Mouse (Mus musculus) intestine, embryonic 15.5 days (tissue): ENCODE measurements around the gene Gm21783. TPM values are rescaled to one million over a fixed set of nuclear protein-coding genes. Genes with fewer than 3 reads are reported as not detected.
"Not testable (repeated sequence)": the region's sequence is repeated elsewhere in the genome, so short reads cannot be mapped to it uniquely, and the experiment has no call there.

Experiments used
- ATAC-seq: fragments of 200-750 bp; cut with Nextera tagmentation; 2 replicates; pipeline ENCODE4 v1.8.0; 2017; ENCODE audit warnings: moderate TSS enrichment, moderate library complexity
- H3K27ac ChIP-seq: fragments of 300-500 bp; sonication (generic); 2 replicates; pipeline ENCODE4 v1.5.1; 2015; ENCODE audit warnings: mild to moderate bottlenecking, inconsistent platforms
- H3K27me3 ChIP-seq: fragments of 300-500 bp; sonication (generic); replicated peaks from 2 replicates; pipeline ENCODE4 v1.6.1; 2015; ENCODE audit warnings: inconsistent platforms
- H3K36me3 ChIP-seq: fragments of 300-500 bp; sonication (generic); 2 replicates; pipeline ENCODE4 v1.6.1; 2015; ENCODE audit warnings: inconsistent platforms
- H3K4me1 ChIP-seq: fragments of 300-500 bp; sonication (generic); replicated peaks from 2 replicates; pipeline ENCODE4 v1.6.1; 2015; ENCODE audit warnings: inconsistent platforms
- H3K4me2 ChIP-seq: fragments of 300-500 bp; sonication (generic); replicated peaks from 2 replicates; pipeline ENCODE4 v1.6.1; 2015; ENCODE audit warnings: mild to moderate bottlenecking, inconsistent platforms
- H3K4me3 ChIP-seq: fragments of 300-500 bp; sonication (generic); replicated peaks from 2 replicates; pipeline ENCODE4 v1.5.1; 2015; ENCODE audit warnings: inconsistent platforms
- H3K9ac ChIP-seq: fragments of 300-500 bp; sonication (generic); 2 replicates; pipeline ENCODE4 v1.6.1; 2015; ENCODE audit warnings: inconsistent platforms
- H3K9me3 ChIP-seq: fragments of 300-500 bp; sonication (generic); 2 replicates; pipeline ENCODE4 v1.6.1; 2016; ENCODE audit warnings: inconsistent platforms
- WGBS: fragments of 180-500 bp; shearing (Covaris S2); methylation state at CpG from one replicate; pipeline ENCODE4 v1.1.7; 2015; 5-methylcytosine and 5-hydroxymethylcytosine counted together
- polyA plus RNA-seq: library from polyadenylated mRNA; unstranded; fragments of >200 nt; fragmentation: Nextera tagmentation; extraction: Ambion mirVana; gene quantifications from 2 replicates; pipeline ENCODE4 v1.2.1, GENCODE M21; 2015

The Gm21783 gene
- polyA plus RNA-seq = not detected in 2 replicates

GRCm38 (mm10) chrY:44981163-44981562, at the start of gene Gm21783:
Gm21783 (minus strand) TSS chrY:44981263.
- WGBS = no CpG with 5 or more reads among the region's 1 CpGs
- H3K27ac ChIP-seq, H3K9me3 ChIP-seq, H3K4me2 ChIP-seq, H3K27me3 ChIP-seq, H3K36me3 ChIP-seq, ATAC-seq, H3K4me1 ChIP-seq, H3K9ac ChIP-seq, H3K4me3 ChIP-seq: not testable (repeated sequence)
